Mouse (Mus musculus) midbrain, postnatal 0 days (tissue): Measurements from ENCODE around the gene Unc13d. TPM values are rescaled to one million over a fixed set of nuclear protein-coding genes. Genes with fewer than 3 reads are reported as not detected.

Experiments used
- ATAC-seq: fragments of 200-750 bp; cut with Nextera tagmentation; 2 replicates; pipeline ENCODE4 v1.8.0; 2017; ENCODE audit warnings: moderate number of reproducible peaks, mild to moderate bottlenecking, moderate TSS enrichment, moderate library complexity; ENCODE audit not compliant: low FRiP score
- DNase-seq: peaks from one replicate; pipeline ENCODE4 v3.0.0-alpha.2; 2015; ENCODE audit warnings: low spot score
- H3K27ac ChIP-seq: fragments of 300-500 bp; sonication (generic); 2 replicates; pipeline ENCODE4 v1.5.1; 2014; ENCODE audit warnings: low read depth, mild to moderate bottlenecking, low read length, mixed read lengths
- H3K27me3 ChIP-seq: fragments of 300-500 bp; sonication (generic); 2 replicates; pipeline ENCODE4 v1.6.1; 2014; ENCODE audit warnings: low read length, control low read depth, mixed read lengths; ENCODE audit not compliant: insufficient read depth
- H3K36me3 ChIP-seq: fragments of 300-500 bp; sonication (generic); 2 replicates; pipeline ENCODE4 v1.6.1; 2014; ENCODE audit warnings: low read length, control low read depth, mixed read lengths; ENCODE audit not compliant: insufficient read depth
- H3K4me1 ChIP-seq: fragments of 300-500 bp; sonication (generic); 2 replicates; pipeline ENCODE4 v1.6.1; 2014; ENCODE audit warnings: mild to moderate bottlenecking, control low read depth, antibody characterized with exemption, low read length, mixed read lengths; ENCODE audit not compliant: insufficient read depth
- H3K4me2 ChIP-seq: fragments of 300-500 bp; sonication (generic); 2 replicates; pipeline ENCODE4 v1.6.1; 2014; ENCODE audit warnings: low read depth, mild to moderate bottlenecking, low read length, mixed read lengths; ENCODE audit not compliant: poor library complexity, severe bottlenecking
- H3K4me3 ChIP-seq: fragments of 300-500 bp; sonication (generic); 2 replicates; pipeline ENCODE4 v1.5.1; 2014; ENCODE audit warnings: low read depth, mild to moderate bottlenecking, low read length, moderate library complexity
- H3K9ac ChIP-seq: fragments of 300-500 bp; sonication (generic); replicated peaks from 2 replicates; pipeline ENCODE4 v1.6.1; 2014; ENCODE audit warnings: mild to moderate bottlenecking, low read length, moderate library complexity, mixed read lengths; ENCODE audit not compliant: poor library complexity, severe bottlenecking
- H3K9me3 ChIP-seq: fragments of 300-500 bp; sonication (generic); 2 replicates; pipeline ENCODE4 v1.6.1; 2016; ENCODE audit warnings: low read length, control low read depth
- CTCF ChIP-seq: IDR thresholded peaks from 2 replicates; pipeline ENCODE4 v1.5.1; 2016; ENCODE audit warnings: antibody characterized with exemption, mild to moderate bottlenecking
- WGBS: fragments of 180-500 bp; shearing (Covaris S2); extraction: QIAGEN DNeasy Blood & Tissue Kit; methylation state at CpG from one replicate; pipeline ENCODE4 v1.1.7; 2014; 5-methylcytosine and 5-hydroxymethylcytosine counted together
- polyA plus RNA-seq: library from polyadenylated mRNA; unstranded; fragments of >200 nt; fragmentation: Nextera tagmentation; extraction: Ambion mirVana; gene quantifications from 2 replicates; pipeline ENCODE4 v1.2.1, GENCODE M21; 2015
- total RNA-seq: library from RNA; depleted of rRNA; stranded (reverse); fragments of >200 nt; gene quantifications from 2 replicates; pipeline ENCODE4 v1.2.3, GENCODE M21; 2014

Gene Unc13d
- total and polyA plus RNA-seq, 2 experiments from 2014 or later: 0.22 to 0.77 TPM

DNA sequence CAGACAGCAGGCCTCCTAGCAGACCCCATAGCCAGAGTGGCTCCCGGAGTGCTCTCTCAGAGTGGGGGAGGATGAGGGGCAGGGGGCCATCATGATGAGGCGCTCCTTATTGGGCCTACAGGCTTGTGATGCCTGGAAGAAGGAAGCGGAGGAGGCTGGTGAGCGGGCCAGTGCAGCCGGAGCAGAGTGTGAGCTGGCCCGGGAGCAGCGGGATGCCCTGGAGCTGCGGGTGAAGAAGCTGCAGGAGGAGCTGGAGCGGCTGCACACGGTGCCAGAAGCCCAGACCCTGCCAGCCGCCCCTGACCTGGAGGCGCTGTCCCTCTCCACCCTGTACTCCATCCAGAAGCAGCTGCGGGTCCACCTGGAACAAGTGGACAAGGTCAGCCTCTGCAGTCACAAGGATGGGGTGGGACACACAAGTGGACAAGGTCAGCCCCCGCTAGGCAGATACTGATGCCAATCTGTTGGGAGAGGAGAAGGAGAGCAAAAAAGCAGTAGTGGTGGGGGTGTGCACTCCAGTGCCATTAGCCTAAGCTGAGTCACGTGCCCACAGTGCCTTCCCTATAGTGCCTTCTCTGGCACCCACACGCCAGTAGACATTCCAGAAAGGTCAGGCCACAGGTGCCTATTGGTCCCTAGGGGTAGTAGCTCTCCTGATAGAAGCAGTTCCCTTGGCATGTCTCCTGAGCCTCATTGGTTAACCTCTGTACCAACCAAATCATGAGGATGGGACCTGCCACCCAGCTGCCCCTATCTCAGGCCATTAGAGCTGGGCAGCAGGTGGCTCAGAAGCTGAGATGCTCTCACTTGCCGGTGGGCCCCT lies 18.7 kb downstream of the Unc13d start:
- TF ChIP-seq CTCF: no peak
- Histone ChIP-seq H3K27me3 (no peaks in the 10 kb centered on the region), H3K27ac (no peak overlapping the region), H3K4me2 (no peak overlapping the region), H3K9ac (no peak overlapping the region), H3K36me3 (peaks cover 73% of the 10 kb centered on the region), H3K4me1 (no peaks in the 10 kb centered on the region), H3K4me3 (no peak overlapping the region), H3K9me3 (no peaks in the 10 kb centered on the region)
- 90% methylated on average over 17 of the region's 17 CpGs for WGBS
- no peak for ATAC-seq
- no peak for DNase-seq

DNA sequence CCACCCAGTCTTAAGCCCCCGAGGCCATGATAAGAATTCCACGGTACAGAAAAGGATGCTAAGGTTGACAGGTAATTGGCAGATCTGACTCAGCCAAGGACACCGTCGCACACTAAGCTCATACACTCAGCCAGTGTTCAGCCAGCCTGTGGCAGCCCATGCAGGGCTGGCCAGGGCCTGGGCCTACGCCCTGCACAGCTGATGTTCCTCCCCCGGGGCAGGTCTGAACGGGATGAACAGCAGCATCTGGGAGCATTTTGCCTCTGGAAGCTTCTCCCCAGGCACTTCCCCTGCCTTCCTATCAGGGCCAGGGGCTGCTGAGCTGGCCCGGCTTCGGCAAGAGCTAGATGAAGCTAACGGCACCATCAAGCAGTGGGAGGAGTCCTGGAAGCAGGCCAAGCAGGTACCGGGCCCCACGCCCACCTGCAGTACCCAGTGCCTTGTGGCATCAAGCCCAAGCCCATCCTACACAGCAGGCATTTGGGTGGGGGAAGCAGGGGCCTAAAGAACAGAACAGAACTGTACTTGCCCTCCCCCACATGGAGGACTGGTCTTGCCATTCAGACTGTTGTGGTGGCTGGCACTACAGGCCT lies 19.6 kb downstream of the Unc13d start:
- no peak for TF ChIP-seq CTCF
- no peak overlapping the region for H3K27ac ChIP-seq
- H3K4me3 ChIP-seq: no peak overlapping the region
- 79% methylated on average over 12 of the region's 12 CpGs for WGBS
- H3K36me3 ChIP-seq: peaks cover 83% of the 10 kb centered on the region
- ATAC-seq (no peak), DNase-seq (no peak)
- no peaks in the 10 kb centered on the region for H3K4me1 ChIP-seq
- no peaks in the 10 kb centered on the region for H3K27me3 ChIP-seq
- no peak overlapping the region for H3K4me2 ChIP-seq
- H3K9me3 ChIP-seq: no peaks in the 10 kb centered on the region
- no peak overlapping the region for H3K9ac ChIP-seq

DNA sequence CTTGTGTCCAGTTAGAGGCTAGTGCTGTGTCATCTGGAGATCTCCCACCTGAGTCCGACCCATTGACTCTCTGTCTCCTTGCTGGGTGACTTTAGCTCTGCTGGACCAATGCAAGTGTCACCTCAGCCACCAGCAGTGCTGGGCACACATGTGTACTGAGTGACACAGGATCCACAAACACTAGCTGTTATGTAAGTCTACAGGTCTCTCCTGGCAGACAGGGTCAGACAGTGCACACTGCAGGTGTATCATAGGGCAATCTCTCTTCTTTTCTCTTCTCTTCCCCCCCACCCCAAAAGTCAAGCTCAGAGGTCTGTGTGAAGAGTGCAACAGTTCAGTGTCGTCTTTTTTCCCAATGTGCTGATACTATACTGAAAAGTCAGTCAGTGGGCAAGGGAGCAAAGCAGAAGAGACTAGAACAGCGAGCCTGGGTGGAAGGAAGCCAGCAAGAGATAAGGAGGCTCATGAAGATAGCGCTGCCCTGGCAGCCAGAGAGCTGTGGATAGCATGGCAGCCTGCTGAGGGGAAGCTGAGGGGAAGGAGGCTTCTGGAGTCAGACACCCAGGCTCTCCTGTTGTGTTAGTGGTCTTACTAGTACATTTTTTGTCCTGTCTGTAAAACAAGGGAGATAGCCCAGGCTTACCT lies 20.4 kb downstream of the Unc13d start:
- no peaks in the 10 kb centered on the region for H3K27me3 ChIP-seq
- H3K9ac ChIP-seq: no peak overlapping the region
- DNase-seq (no peak), ATAC-seq (no peak)
- no peak overlapping the region for H3K4me3 ChIP-seq
- TF ChIP-seq CTCF: no peak
- H3K4me2 ChIP-seq: no peak overlapping the region
- WGBS: 91% methylated on average over 4 of the region's 4 CpGs
- H3K27ac ChIP-seq: no peak overlapping the region
- H3K9me3 ChIP-seq: no peaks in the 10 kb centered on the region
- H3K4me1 ChIP-seq: no peaks in the 10 kb centered on the region
- H3K36me3 ChIP-seq: peaks cover 89% of the 10 kb centered on the region

DNA sequence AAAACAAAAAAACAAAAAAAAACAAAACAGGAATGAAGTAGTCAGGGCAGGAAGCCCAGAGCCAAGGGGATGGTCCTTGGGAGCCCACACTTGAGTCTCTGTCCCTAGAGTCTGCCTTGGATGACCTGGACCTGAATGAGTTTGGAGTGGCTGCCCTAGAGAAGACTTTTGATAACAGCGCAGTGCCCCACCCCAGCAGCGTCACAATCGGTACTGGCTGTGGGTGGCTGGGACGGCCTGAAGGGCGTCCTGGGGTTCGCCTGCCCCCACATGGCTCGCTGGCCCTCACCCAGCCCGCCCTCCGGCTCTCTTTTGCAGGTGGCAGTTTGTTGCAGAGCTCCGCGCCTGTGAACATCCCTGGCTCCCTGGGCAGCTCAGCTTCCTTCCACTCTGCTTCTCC lies 21.9 kb downstream of the Unc13d start:
- Histone ChIP-seq H3K36me3 (peaks cover 87% of the 10 kb centered on the region), H3K27ac (no peak overlapping the region), H3K4me3 (no peak overlapping the region), H3K9ac (no peak overlapping the region), H3K4me1 (no peaks in the 10 kb centered on the region), H3K27me3 (no peaks in the 10 kb centered on the region), H3K9me3 (no peaks in the 10 kb centered on the region), H3K4me2 (no peak overlapping the region)
- 93% methylated on average over 11 of the region's 11 CpGs for WGBS
- no peak for TF ChIP-seq CTCF
- no peak for DNase-seq
- ATAC-seq: no peak

DNA sequence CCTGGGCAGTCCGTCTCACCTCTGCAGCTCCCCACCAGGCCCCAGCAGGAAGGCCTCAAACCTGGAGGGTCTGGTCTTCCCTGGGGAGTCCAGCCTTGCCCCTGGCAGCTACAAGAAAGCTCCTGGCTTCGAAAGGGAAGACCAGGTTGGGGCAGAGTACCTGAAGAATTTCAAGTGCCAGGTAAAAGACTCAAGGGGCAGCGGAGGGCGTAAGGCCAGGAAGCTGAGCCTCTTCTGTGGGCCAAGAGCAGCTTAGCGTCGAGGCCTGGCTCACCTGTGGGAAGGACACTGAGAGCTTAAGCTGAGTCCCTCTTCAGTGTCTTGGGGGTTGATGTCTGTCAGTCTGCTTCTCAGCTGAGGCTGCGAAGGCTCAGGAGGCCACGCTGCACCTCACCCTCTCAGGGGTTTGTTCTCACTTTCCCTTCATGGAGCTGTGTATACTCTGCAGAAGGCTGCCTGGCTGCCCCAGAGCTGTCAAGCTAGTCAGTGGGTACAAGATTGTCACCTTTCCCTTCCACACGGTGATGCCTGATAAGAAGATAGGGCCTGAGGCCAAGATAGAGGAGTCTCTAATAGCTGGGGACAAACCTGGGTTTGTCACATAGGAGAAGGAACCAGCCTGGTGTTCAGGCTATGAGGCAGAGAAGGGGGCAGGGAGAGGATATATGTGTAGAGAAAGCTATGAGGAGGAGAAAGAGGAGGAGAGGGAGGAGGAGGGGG lies 24.1 kb downstream of the Unc13d start:
- H3K27ac ChIP-seq: no peak overlapping the region
- no peak overlapping the region for H3K9ac ChIP-seq
- H3K4me3 ChIP-seq: no peak overlapping the region
- no peaks in the 10 kb centered on the region for H3K27me3 ChIP-seq
- H3K4me2 ChIP-seq: no peak overlapping the region
- TF ChIP-seq CTCF: no peak
- no peak for ATAC-seq
- no peaks in the 10 kb centered on the region for H3K4me1 ChIP-seq
- H3K9me3 ChIP-seq: no peaks in the 10 kb centered on the region
- peaks cover 87% of the 10 kb centered on the region for H3K36me3 ChIP-seq
- 94% methylated on average over 9 of the region's 9 CpGs for WGBS
- no peak for DNase-seq
